8 mouse cellular contexts compared by ENCODE assay signal in genomic region chr13:112800597-112801380, GRCm38 (mm10). TPM values are rescaled to one million over a fixed set of nuclear protein-coding genes. Genes with fewer than 3 reads are reported as not detected.
DNase-seq lines count a peak whose midpoint lies in the region; ATAC-seq and TF ChIP-seq lines count a peak whose summit lies in the region.

TSS of gene Plpp1 (plus strand) at chr13:112800792.

- intact Hi-C loops in gastrocnemius, adult 2 months (cut with DNase I) = loop anchor here (2.0 to 5.0 kb wide), 2 partner anchors 50 to 123 kb away; no protein-coding TSS in a partner anchor

- H3K27ac ChIP-seq in cortical plate, adult 2 months (ENCODE audit: insufficient read depth, low read length) = peak within 1 kb of the TSS; percentile 87
- peak within 1 kb of the TSS; percentile 95 for H3K27ac ChIP-seq in gastrocnemius, adult 2 months
- H3K27ac ChIP-seq in hindbrain, embryonic 16.5 days (ENCODE audit: low read depth, low read length) = peak within 1 kb of the TSS; percentile 96

- H3K4me2 ChIP-seq in hindbrain, embryonic 16.5 days (ENCODE audit: low read length) = peak within 1 kb of the TSS; percentile 59

- peak; percentile 93 for DNase-seq in adipocyte (ENCODE audit: low spot score)
- peak; percentile 99 for DNase-seq in gastrocnemius, adult 2 months
- DNase-seq in left cerebral cortex, adult 11 months (ENCODE audit: low spot score) = peak; percentile 93
- DNase-seq in lung, postnatal 36 days = peak; percentile 99
- peak; percentile 97 for DNase-seq in retina, postnatal 1 day
- peak; percentile 90 for DNase-seq in thymus, postnatal 4 days

- peaks cover 3% of the 10 kb centered on the region; the same call in 1 of the 2 replicates for H3K36me3 ChIP-seq in hindbrain, embryonic 16.5 days (ENCODE audit: control insufficient read depth, insufficient read depth, low read length)

- H3K4me1 ChIP-seq in cortical plate, adult 2 months (ENCODE audit: control insufficient read depth, insufficient read depth, low read length) = no peaks in the 10 kb centered on the region
- H3K4me1 ChIP-seq in hindbrain, embryonic 16.5 days (ENCODE audit: control insufficient read depth, insufficient read depth, low read depth, low read length) = peaks cover 7% of the 10 kb centered on the region

- H3K27me3 ChIP-seq in hindbrain, embryonic 16.5 days (replicated peaks; ENCODE audit: control insufficient read depth, insufficient read depth, low read length) = no peaks in the 10 kb centered on the region

- under 1% methylated on average over 55 of the region's 83 CpGs for WGBS in hindbrain, embryonic 16.5 days

- ATAC-seq in hindbrain, embryonic 16.5 days = peak; percentile 97

- peak within 1 kb of the TSS; percentile 93 for H3K9ac ChIP-seq in hindbrain, embryonic 16.5 days (ENCODE audit: low read depth, low read length)

- no peaks in the 10 kb centered on the region for H3K9me3 ChIP-seq in hindbrain, embryonic 16.5 days (ENCODE audit: control insufficient read depth, low read length)

- no peak for TF ChIP-seq CTCF in cortical plate, adult 2 months (IDR thresholded peaks at IDR 0.05; ENCODE audit: extremely low read depth, insufficient read depth, low read length)
- no peak for TF ChIP-seq CTCF in gastrocnemius, adult 2 months (IDR thresholded peaks at IDR 0.05)

- peak; percentile 78; the same call in 1 of the 2 replicates for TF ChIP-seq POLR2A in cortical plate, adult 2 months (IDR thresholded peaks at IDR 0.05; ENCODE audit: extremely low read depth, insufficient read depth, low read length)

- H3K4me3 ChIP-seq in cortical plate, adult 2 months (ENCODE audit: insufficient read depth, low read length) = peak within 1 kb of the TSS; percentile 97
- peak within 1 kb of the TSS; percentile 91 for H3K4me3 ChIP-seq in gastrocnemius, adult 2 months
- H3K4me3 ChIP-seq in hindbrain, embryonic 16.5 days (ENCODE audit: low read length) = peak within 1 kb of the TSS; percentile 77

RNA-seq across cellular contexts. Expression of gene Plpp1, which starts in this region (rescaled TPM):
- 27.4 and 28.4 TPM in 2 replicates for polyA plus RNA-seq in cortical plate, adult 2 months (2012; rRNA removed)
- 10 to 100 TPM; 35.6 to 49.4 TPM for total RNA-seq in gastrocnemius, adult 2 months (2021)
- polyA plus RNA-seq in hindbrain, embryonic 16.5 days (2015; fragmentation: Nextera tagmentation; extraction: Ambion mirVana) = 78.8 and 85.8 TPM in 2 replicates

Comparison
In these comparisons a context has a peak if more than half of its experiments do, and no peak if none do; other contexts are left out.
1. Peak in every context shown above with its lines: DNase-seq, ATAC-seq, H3K4me3 ChIP-seq and H3K27ac ChIP-seq.